Mouse (Mus musculus): Measurements from ENCODE around the gene Zbtb24.

The Zbtb24 gene

GRCm38 (mm10) chr10:41464401-41464955 is 14.3 kb downstream of the Zbtb24 start:
- no peak for DNase-seq (ENCODE audit: extremely low read depth, low read depth, low spot score)

- no peak for DNase-seq (ENCODE audit: extremely low read depth, low read depth, low spot score)
Observed at GRCm38 (mm10) chr10:41467325-41467724, 17.1 kb downstream of the Zbtb24 start.

GRCm38 (mm10) chr10:41470693-41471092 is 20.5 kb downstream of the Zbtb24 start:
- no peak for DNase-seq (ENCODE audit: extremely low read depth, low read depth, low spot score)

- no peak for DNase-seq (ENCODE audit: extremely low read depth, low read depth, low spot score)
Observed at GRCm38 (mm10) chr10:41472534-41472933, 22.4 kb downstream of the Zbtb24 start.

GRCm38 (mm10) chr10:41472962-41473481 is 22.8 kb downstream of the Zbtb24 start:
- DNase-seq (ENCODE audit: extremely low read depth, low read depth, low spot score): no peak

GRCm38 (mm10) chr10:41473782-41474468 is 23.7 kb downstream of the Zbtb24 start:
- DNase-seq (ENCODE audit: extremely low read depth, low read depth, low spot score): no peak

GRCm38 (mm10) chr10:41474981-41475391 is 24.8 kb downstream of the Zbtb24 start:
- no peak for DNase-seq (ENCODE audit: extremely low read depth, low read depth, low spot score)

GRCm38 (mm10) chr10:41476171-41477017 is 26.2 kb downstream of the Zbtb24 start, which contains the start of gene Mical1:
Gene Mical1, plus strand, starts transcription at chr10:41476314.
- no peak for DNase-seq (ENCODE audit: extremely low read depth, low read depth, low spot score)

- no peak for DNase-seq (ENCODE audit: extremely low read depth, low read depth, low spot score)
Observed at GRCm38 (mm10) chr10:41477018-41477277, 26.8 kb downstream of the Zbtb24 start.

- no peak for DNase-seq (ENCODE audit: extremely low read depth, low read depth, low spot score)
Observed at GRCm38 (mm10) chr10:41477278-41478181, 27.3 kb downstream of the Zbtb24 start.

GRCm38 (mm10) chr10:41479961-41480360 is 29.8 kb downstream of the Zbtb24 start:
- no peak for DNase-seq (ENCODE audit: extremely low read depth, low read depth, low spot score)

- no peak for DNase-seq (ENCODE audit: extremely low read depth, low read depth, low spot score)
Observed at GRCm38 (mm10) chr10:41480938-41481880, 31.0 kb downstream of the Zbtb24 start.

GRCm38 (mm10) chr10:41482446-41482845 is 32.3 kb downstream of the Zbtb24 start:
- DNase-seq (ENCODE audit: extremely low read depth, low read depth, low spot score): no peak

- peak; percentile 34 for DNase-seq (ENCODE audit: extremely low read depth, low read depth, low spot score)
Observed at GRCm38 (mm10) chr10:41485778-41486177, 35.6 kb downstream of the Zbtb24 start.

- no peak for DNase-seq (ENCODE audit: extremely low read depth, low read depth, low spot score)
Observed at GRCm38 (mm10) chr10:41486506-41487170, 36.5 kb downstream of the Zbtb24 start.

GRCm38 (mm10) chr10:41488877-41489276 is 38.7 kb downstream of the Zbtb24 start:
- DNase-seq (ENCODE audit: extremely low read depth, low read depth, low spot score): no peak

GRCm38 (mm10) chr10:41489294-41489693 is 39.1 kb downstream of the Zbtb24 start:
- no peak for DNase-seq (ENCODE audit: extremely low read depth, low read depth, low spot score)

GRCm38 (mm10) chr10:41489708-41490517 is 39.7 kb downstream of the Zbtb24 start, which contains the start of the genes Smpd2 and Ppil6:
Gene Smpd2, minus strand, starts transcription at chr10:41490369.
Gene Ppil6, plus strand, starts transcription at chr10:41490439.
- no peak for DNase-seq (ENCODE audit: extremely low read depth, low read depth, low spot score)
